Mouse (Mus musculus) CD8-positive naive resting alpha-beta T cell, adult 57 days (primary cell): Measurements from ENCODE around the gene Gm6676. TPM values are rescaled to one million over a fixed set of nuclear protein-coding genes. Genes with fewer than 3 reads are reported as not detected.

Experiments used
- total RNA-seq: library from RNA; stranded (reverse); gene quantifications from one replicate; pipeline ENCODE4 v1.2.4, GENCODE M21; 2023

Gene Gm6676
- not detected for total RNA-seq

GRCm38 (mm10) chr14:7125312-7125711, at the start of gene Gm6676:
Gene Gm6676, minus strand, starts transcription at chr14:7125412.

DNA sequence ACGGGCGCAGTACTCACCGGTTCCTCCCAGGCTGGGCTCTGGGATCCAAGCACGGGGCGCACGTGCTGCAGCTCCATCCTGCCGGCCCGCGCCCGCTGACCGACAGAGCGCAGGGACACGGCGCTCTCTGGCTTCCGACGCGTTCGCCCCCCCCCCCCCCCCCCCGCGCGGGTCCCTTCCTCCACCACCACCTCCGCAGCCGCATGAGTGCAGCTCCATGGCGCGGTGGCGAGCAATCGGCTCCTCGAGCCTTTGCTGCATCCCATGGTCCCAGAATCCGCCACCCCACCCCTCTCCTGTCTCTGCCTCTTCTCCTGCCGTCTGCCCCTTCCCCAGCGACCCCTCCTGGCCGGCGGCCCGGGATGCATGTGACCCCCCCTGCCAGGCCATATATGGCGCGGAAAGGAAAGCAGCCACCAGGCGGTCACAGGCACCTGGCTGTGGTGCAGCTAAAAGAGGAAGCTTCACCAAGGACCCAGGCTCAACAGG, 49.3 kb upstream of the Gm6676 start, which contains the start of gene Gm3512:
Gene Gm3512, minus strand, starts transcription at position 51 of the 489 bp plus-strand sequence.

GRCm38 (mm10) chr14:7100521-7100920, 24.7 kb downstream of the Gm6676 start, which contains the start of gene Gm3696:
Gene Gm3696, minus strand, starts transcription at chr14:7100621.

Other genes with a start within 250 kb of the Gm6676 start
- gene Gm3667, start 235.4 kb downstream of the Gm6676 start, total RNA-seq, result not detected
- not detected for gene Gm6356, start 151.6 kb downstream of the Gm6676 start, total RNA-seq
- not detected for gene Gm10406, start 98.0 kb downstream of the Gm6676 start, total RNA-seq
- gene Gm3685, start 80.4 kb downstream of the Gm6676 start, total RNA-seq, result not detected
- gene Gm3696, start 24.8 kb downstream of the Gm6676 start, total RNA-seq, result not detected
- not detected for gene Gm3512, start 49.1 kb upstream of the Gm6676 start, total RNA-seq
- gene Gm16434, start 69.1 kb upstream of the Gm6676 start, total RNA-seq, result not detected
- gene Gm3727, start 139.3 kb upstream of the Gm6676 start, total RNA-seq, result not detected
- 0.37 TPM for gene Gm3739, start 189.6 kb upstream of the Gm6676 start, total RNA-seq
- not detected for gene Gm5797, start 207.0 kb upstream of the Gm6676 start, total RNA-seq
- not detected for gene Gm8374, start 239.7 kb upstream of the Gm6676 start, total RNA-seq